Comparison of ENCODE assay signal across 15 mouse cellular contexts in the genomic region with DNA sequence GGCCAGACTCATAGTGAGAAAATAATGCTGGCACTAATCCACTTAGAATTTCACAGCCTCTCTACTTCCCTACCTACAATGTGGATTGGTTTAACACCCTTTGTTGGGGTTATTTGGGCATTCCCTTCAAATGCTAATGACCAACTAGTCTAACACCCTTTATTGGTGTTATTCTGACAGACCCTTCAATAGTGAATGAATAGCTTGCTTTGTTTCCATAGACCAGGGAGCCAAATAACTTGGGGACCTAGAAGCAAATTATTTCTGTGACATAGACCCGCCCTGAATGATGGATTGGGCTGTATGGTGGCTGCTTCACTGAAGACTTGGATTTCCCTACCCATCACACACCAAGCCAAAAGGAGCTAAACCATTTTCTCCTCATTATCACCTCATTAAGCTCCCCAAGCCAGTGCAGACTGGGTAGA.
DNase-seq lines count a peak whose midpoint lies in the region; ATAC-seq and TF ChIP-seq lines count a peak whose summit lies in the region.
"Had no signal": no experiment of that assay in that cellular context is flagged by ENCODE, and none has a peak within 500 bp of the region (broad histone marks: within the 10 kb centered on the region; RNA-seq: fewer than 3 reads in every experiment).

No protein-coding gene starts in this region.

- DNase-seq in embryonic facial prominence, embryonic 11.5 days (ENCODE audit: low spot score): no peak
- DNase-seq in embryonic facial prominence, embryonic 10.5 days (ENCODE audit: low spot score): no peak
- peak; percentile 33 for DNase-seq in embryo, embryonic 11 days
- peak; percentile 48 for DNase-seq in forelimb bud, embryonic 11.5 days (ENCODE audit: low read depth, low spot score)
- DNase-seq in lung, postnatal 25 days (ENCODE audit: low spot score): no peak
- DNase-seq in liver, postnatal 0 days: no peak
- DNase-seq in cerebellum, postnatal 10 days: no peak
- DNase-seq: gastrocnemius, postnatal 36 days; lung, postnatal 10 days had no signal

- ATAC-seq in embryonic facial prominence, embryonic 11.5 days (replicated peaks; ENCODE audit: insufficient number of reproducible peaks, low FRiP score, low TSS enrichment, low read depth): 0 out of 2 replicates have a peak, but pooled peaks have one; percentile 23
- peak; percentile 90 for ATAC-seq in midbrain, embryonic 12.5 days (ENCODE audit: low FRiP score, low read depth)
- ATAC-seq in liver, postnatal 0 days: no peak
- ATAC-seq: intestine, embryonic 16.5 days had no signal

- no peak for TF ChIP-seq CTCF in liver, postnatal 0 days (IDR thresholded peaks at IDR 0.05; ENCODE audit: low read depth)

- H3K36me3 ChIP-seq in embryonic facial prominence, embryonic 11.5 days (replicated peaks; ENCODE audit: control insufficient read depth, insufficient read depth, low read depth, low read length): no peaks in the 10 kb centered on the region
- no peaks in the 10 kb centered on the region for H3K36me3 ChIP-seq in embryonic facial prominence, embryonic 10.5 days (replicated peaks)
- no peaks in the 10 kb centered on the region for H3K36me3 ChIP-seq in midbrain, embryonic 12.5 days
- no peaks in the 10 kb centered on the region for H3K36me3 ChIP-seq in liver, postnatal 0 days (replicated peaks; ENCODE audit: insufficient read depth, low read length)
- H3K36me3 ChIP-seq: embryonic facial prominence, embryonic 13.5 days had no signal

- no peaks in the 10 kb centered on the region for H3K9me3 ChIP-seq in embryonic facial prominence, embryonic 11.5 days (replicated peaks; ENCODE audit: control insufficient read depth, low read length)
- H3K9me3 ChIP-seq in embryonic facial prominence, embryonic 10.5 days: no peaks in the 10 kb centered on the region
- no peaks in the 10 kb centered on the region for H3K9me3 ChIP-seq in midbrain, embryonic 12.5 days
- no peaks in the 10 kb centered on the region for H3K9me3 ChIP-seq in liver, postnatal 0 days (ENCODE audit: low read length)
- H3K9me3 ChIP-seq: embryonic facial prominence, embryonic 13.5 days had no signal

- no peak overlapping the region for H3K4me3 ChIP-seq in embryonic facial prominence, embryonic 11.5 days (ENCODE audit: low read depth, low read length)
- H3K4me3 ChIP-seq in embryonic facial prominence, embryonic 10.5 days: no peak overlapping the region
- H3K4me3 ChIP-seq in midbrain, embryonic 12.5 days: no peak overlapping the region
- no peak overlapping the region for H3K4me3 ChIP-seq in liver, postnatal 0 days (ENCODE audit: low read depth, low read length)
- H3K4me3 ChIP-seq: embryonic facial prominence, embryonic 13.5 days had no signal

- H3K4me1 ChIP-seq in embryonic facial prominence, embryonic 11.5 days (ENCODE audit: control insufficient read depth, insufficient read depth, low read length): no peaks in the 10 kb centered on the region
- H3K4me1 ChIP-seq in embryonic facial prominence, embryonic 10.5 days: peaks cover 8% of the 10 kb centered on the region
- H3K4me1 ChIP-seq in midbrain, embryonic 12.5 days: peaks cover 15% of the 10 kb centered on the region
- H3K4me1 ChIP-seq in liver, postnatal 0 days (ENCODE audit: insufficient read depth): no peaks in the 10 kb centered on the region
- H3K4me1 ChIP-seq: embryonic facial prominence, embryonic 13.5 days had no signal

- no peak overlapping the region for H3K9ac ChIP-seq in embryonic facial prominence, embryonic 11.5 days (replicated peaks; ENCODE audit: low read length)
- no peak overlapping the region for H3K9ac ChIP-seq in midbrain, embryonic 12.5 days (replicated peaks)
- H3K9ac ChIP-seq in liver, postnatal 0 days (replicated peaks): no peak overlapping the region
- H3K9ac ChIP-seq: embryonic facial prominence, embryonic 13.5 days; liver, embryonic 14.5 days had no signal

- H3K4me2 ChIP-seq in embryonic facial prominence, embryonic 11.5 days (ENCODE audit: low read depth, low read length): no peak overlapping the region
- H3K4me2 ChIP-seq in midbrain, embryonic 12.5 days (replicated peaks): 0 out of 2 replicates have a peak overlapping the region, but pooled peaks have one; percentile 5
- no peak overlapping the region for H3K4me2 ChIP-seq in liver, postnatal 0 days (ENCODE audit: low read depth, low read length)
- H3K4me2 ChIP-seq: embryonic facial prominence, embryonic 13.5 days; heart, embryonic 11.5 days had no signal

- H3K27me3 ChIP-seq in embryonic facial prominence, embryonic 11.5 days (ENCODE audit: control insufficient read depth, insufficient read depth, low read length): no peaks in the 10 kb centered on the region
- H3K27me3 ChIP-seq in embryonic facial prominence, embryonic 10.5 days (replicated peaks; ENCODE audit: low read depth, poor library complexity, severe bottlenecking): no peaks in the 10 kb centered on the region
- peaks cover 20% of the 10 kb centered on the region for H3K27me3 ChIP-seq in midbrain, embryonic 12.5 days
- no peaks in the 10 kb centered on the region for H3K27me3 ChIP-seq in liver, postnatal 0 days (ENCODE audit: insufficient read depth, low read length)
- H3K27me3 ChIP-seq: CH12.LX; embryonic facial prominence, embryonic 13.5 days had no signal

- whole genome bisulfite sequencing in embryonic facial prominence, embryonic 11.5 days: 42% methylated on average over 1 of the region's 1 CpGs
- WGBS in embryonic facial prominence, embryonic 10.5 days: 26% methylated on average over 1 of the region's 1 CpGs
- 6% methylated on average over 1 of the region's 1 CpGs for WGBS in midbrain, embryonic 12.5 days
- 17% methylated on average over 1 of the region's 1 CpGs for WGBS in liver, postnatal 0 days (ENCODE audit: insufficient replicate concordance)

- TF ChIP-seq EP300 in liver, postnatal 0 days (IDR thresholded peaks at IDR 0.05; ENCODE audit: low read depth): no peak

- no peak overlapping the region for H3K27ac ChIP-seq in embryonic facial prominence, embryonic 11.5 days (replicated peaks; ENCODE audit: low read depth, low read length)
- no peak overlapping the region for H3K27ac ChIP-seq in embryonic facial prominence, embryonic 10.5 days (replicated peaks)
- no peak overlapping the region for H3K27ac ChIP-seq in midbrain, embryonic 12.5 days (replicated peaks)
- H3K27ac ChIP-seq in liver, postnatal 0 days (ENCODE audit: low read depth): no peak overlapping the region
- H3K27ac ChIP-seq: embryonic facial prominence, embryonic 13.5 days; liver, embryonic 14.5 days had no signal

Comparison
In these comparisons a context has a peak if more than half of its experiments do, and no peak if none do; other contexts are left out.
1. DNase-seq: peak in embryo, embryonic 11 days (single experiment) and forelimb bud, embryonic 11.5 days (single experiment); none in embryonic facial prominence, embryonic 11.5 days (single experiment), embryonic facial prominence, embryonic 10.5 days (single experiment), lung, postnatal 25 days (single experiment), liver, postnatal 0 days (single experiment) and cerebellum, postnatal 10 days (0 of 2).